ENCODE assay signal across 23 mouse cellular contexts in genomic region chr3:105721681-105722201, GRCm38 (mm10). TPM values are rescaled to one million over a fixed set of nuclear protein-coding genes. Genes with fewer than 3 reads are reported as not detected.
DNase-seq lines count a peak whose midpoint lies in the region; ATAC-seq and TF ChIP-seq lines count a peak whose summit lies in the region.
"Had no signal": no experiment of that assay in that cellular context is flagged by ENCODE, and none has a peak within 500 bp of the region (broad histone marks: within the 10 kb centered on the region; RNA-seq: fewer than 3 reads in every experiment).

No protein-coding gene starts in this region.

- ATAC-seq in lung, postnatal 0 days = 0 out of 2 replicates have a peak, but pooled peaks have one; percentile 15
- ATAC-seq in megakaryocyte progenitor cell, adult 5-6 weeks (replicated peaks; ENCODE audit: poor library complexity) = peak; percentile 71
- no peak for ATAC-seq in frontal cortex, adult (ENCODE audit: low TSS enrichment)
- no peak for ATAC-seq in neural tube, embryonic 15.5 days (ENCODE audit: low FRiP score)
- ATAC-seq: CD4-positive, CD25-positive, alpha-beta regulatory T cell, adult 4 months; forebrain, embryonic 14.5 days; Patski had no signal

- no peak overlapping the region for H3K27ac ChIP-seq in lung, postnatal 0 days (ENCODE audit: low read length)
- peak overlapping the region; percentile 65 for H3K27ac ChIP-seq in brown adipose tissue, adult 24 weeks (replicated peaks; ENCODE audit: low read depth, low read length)
- no peak overlapping the region for H3K27ac ChIP-seq in neural tube, embryonic 15.5 days (replicated peaks)
- H3K27ac ChIP-seq: embryonic facial prominence, embryonic 12.5 days; heart, embryonic 15.5 days; hindbrain, embryonic 15.5 days; kidney, postnatal 0 days; limb, embryonic 10.5 days had no signal

- H3K36me3 ChIP-seq in lung, postnatal 0 days (ENCODE audit: insufficient read depth, low read length) = no peaks in the 10 kb centered on the region
- no peaks in the 10 kb centered on the region for H3K36me3 ChIP-seq in neural tube, embryonic 15.5 days
- H3K36me3 ChIP-seq: embryonic facial prominence, embryonic 12.5 days; heart, embryonic 15.5 days; hindbrain, embryonic 15.5 days; limb, embryonic 10.5 days had no signal

- H3K4me3 ChIP-seq in lung, postnatal 0 days (ENCODE audit: low read depth, low read length) = no peak overlapping the region
- no peak overlapping the region for H3K4me3 ChIP-seq in brown adipose tissue, adult 24 weeks (ENCODE audit: insufficient read depth, low read depth, low read length)
- no peak overlapping the region for H3K4me3 ChIP-seq in neural tube, embryonic 15.5 days (replicated peaks)
- H3K4me3 ChIP-seq: embryonic facial prominence, embryonic 12.5 days; erythroblast, embryonic 14.5 days; heart, embryonic 15.5 days; hindbrain, embryonic 15.5 days; limb, embryonic 10.5 days had no signal

- H3K4me2 ChIP-seq in lung, postnatal 0 days (replicated peaks; ENCODE audit: low read depth, low read length) = no peak overlapping the region
- H3K4me2 ChIP-seq in neural tube, embryonic 15.5 days = no peak overlapping the region
- H3K4me2 ChIP-seq: embryonic facial prominence, embryonic 12.5 days; heart, embryonic 15.5 days; hindbrain, embryonic 15.5 days had no signal

- 66% methylated on average over 2 of the region's 2 CpGs for WGBS in lung, postnatal 0 days
- 76% methylated on average over 2 of the region's 2 CpGs for WGBS in neural tube, embryonic 15.5 days

- no peaks in the 10 kb centered on the region for H3K9me3 ChIP-seq in lung, postnatal 0 days (ENCODE audit: low read length)
- H3K9me3 ChIP-seq in neural tube, embryonic 15.5 days (replicated peaks) = no peaks in the 10 kb centered on the region
- H3K9me3 ChIP-seq: embryonic facial prominence, embryonic 12.5 days; heart, embryonic 15.5 days; hindbrain, embryonic 15.5 days; limb, embryonic 10.5 days had no signal

- H3K4me1 ChIP-seq in lung, postnatal 0 days (ENCODE audit: insufficient read depth, low read depth, low read length) = no peaks in the 10 kb centered on the region
- peaks cover 23% of the 10 kb centered on the region; the same call in 1 of the 2 replicates for H3K4me1 ChIP-seq in brown adipose tissue, adult 24 weeks (ENCODE audit: control insufficient read depth, insufficient read depth, insufficient read length, low read length)
- peaks cover 21% of the 10 kb centered on the region for H3K4me1 ChIP-seq in neural tube, embryonic 15.5 days

- no peak overlapping the region for H3K9ac ChIP-seq in lung, postnatal 0 days (replicated peaks; ENCODE audit: low read depth)
- no peak overlapping the region for H3K9ac ChIP-seq in neural tube, embryonic 15.5 days (replicated peaks)
- H3K9ac ChIP-seq: embryonic facial prominence, embryonic 12.5 days; heart, embryonic 15.5 days; hindbrain, embryonic 15.5 days had no signal

- no peak for DNase-seq in lung, postnatal 0 days (ENCODE audit: low spot score)
- DNase-seq in lung, postnatal 10 days = no peak
- DNase-seq in left cerebral cortex, adult 9 months (ENCODE audit: low spot score in 2 of 2) = no peak
- DNase-seq: adrenal gland, postnatal 36 days; cerebellum, adult 11-12 months; gastrocnemius, postnatal 14 days; heart, postnatal 4 days; lung, adult 2 months; lung, postnatal 36 days; thymus, postnatal 25 days had no signal

- TF ChIP-seq EP300 in lung, postnatal 0 days (IDR thresholded peaks at IDR 0.05) = no peak

- TF ChIP-seq CTCF in lung, postnatal 0 days (IDR thresholded peaks at IDR 0.05) = no peak

- H3K27me3 ChIP-seq in lung, postnatal 0 days (replicated peaks; ENCODE audit: insufficient read depth, low read length) = no peaks in the 10 kb centered on the region
- H3K27me3 ChIP-seq in neural tube, embryonic 15.5 days (replicated peaks) = no peaks in the 10 kb centered on the region
- H3K27me3 ChIP-seq: embryonic facial prominence, embryonic 12.5 days; heart, embryonic 15.5 days; hindbrain, embryonic 15.5 days; Patski had no signal

RNA-seq across cellular contexts. Expression of gene Inka2, which starts 17.3 kb away (rescaled TPM):
- polyA plus RNA-seq in lung, postnatal 0 days (2015; fragmentation: Nextera tagmentation; extraction: Ambion mirVana) = 2.7 and 3.9 TPM in 2 replicates
- 1.3 and 3.7 TPM in 2 replicates for polyA plus RNA-seq in brown adipose tissue, adult 24 weeks (2012; ENCODE audit: insufficient read depth, insufficient read length, missing spikeins)
- 0.05 TPM in 1 of 2 replicates, not detected in the other for total RNA-seq in megakaryocyte progenitor cell, adult 5-6 weeks (2015)
- total RNA-seq in megakaryocyte progenitor cell, adult 5-6 weeks (2017) = 0.17 TPM in 1 of 2 replicates, not detected in the other
- polyA plus RNA-seq in neural tube, embryonic 15.5 days (2015; fragmentation: Nextera tagmentation; extraction: Ambion mirVana) = 7.3 and 9.2 TPM in 2 replicates

RNA-seq across cellular contexts. Expression of gene Ddx20, which starts 34.4 kb away (rescaled TPM):
- 15.0 and 16.2 TPM in 2 replicates for polyA plus RNA-seq in lung, postnatal 0 days (2015; fragmentation: Nextera tagmentation; extraction: Ambion mirVana)
- polyA plus RNA-seq in brown adipose tissue, adult 24 weeks (2012; ENCODE audit: insufficient read depth, insufficient read length, missing spikeins) = 2.7 and 5.4 TPM in 2 replicates
- 23.4 and 30.4 TPM in 2 replicates for total RNA-seq in megakaryocyte progenitor cell, adult 5-6 weeks (2015)
- total RNA-seq in megakaryocyte progenitor cell, adult 5-6 weeks (2017) = 51.9 and 57.7 TPM in 2 replicates
- polyA plus RNA-seq in neural tube, embryonic 15.5 days (2015; fragmentation: Nextera tagmentation; extraction: Ambion mirVana) = 22.0 and 24.1 TPM in 2 replicates

Comparison
In these comparisons a context has a peak if more than half of its experiments do, and no peak if none do; other contexts are left out.
1. ATAC-seq: peak in lung, postnatal 0 days (single experiment) and megakaryocyte progenitor cell, adult 5-6 weeks (single experiment); none in frontal cortex, adult (single experiment) and neural tube, embryonic 15.5 days (single experiment).